Mouse (Mus musculus): ENCODE measurements at regions not wholly inside any gene's neighbourhood (a gene's known extent, or its start where the extent isn't known, plus 50 kb on each side); places are given as distances from the start of the nearest gene placed in this dataset.

DNA sequence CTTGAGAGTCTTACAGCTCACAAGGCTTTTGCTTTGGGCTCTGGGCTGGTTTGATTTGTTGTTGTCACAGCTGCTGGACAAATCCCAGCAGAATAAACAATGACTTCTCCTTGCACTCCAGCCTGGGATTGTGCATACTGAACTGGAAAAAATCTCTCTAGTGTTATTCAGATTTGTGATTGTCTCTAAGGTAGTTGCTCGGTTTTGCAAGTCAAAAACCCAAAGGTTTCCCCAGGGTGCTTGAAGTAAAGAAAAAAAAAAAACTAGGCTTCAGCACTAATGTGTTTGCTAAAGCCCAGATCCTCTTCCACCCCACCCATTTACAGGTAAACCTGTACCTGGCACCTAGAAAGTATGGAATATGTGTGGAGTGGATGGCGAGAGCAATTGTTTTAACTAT is 149.5 kb upstream of the Spef2 start:
- no peak for DNase-seq

GRCm38 (mm10) chr15:9893146-9893545 is 144.5 kb upstream of the Spef2 start:
- no peak for DNase-seq

DNA sequence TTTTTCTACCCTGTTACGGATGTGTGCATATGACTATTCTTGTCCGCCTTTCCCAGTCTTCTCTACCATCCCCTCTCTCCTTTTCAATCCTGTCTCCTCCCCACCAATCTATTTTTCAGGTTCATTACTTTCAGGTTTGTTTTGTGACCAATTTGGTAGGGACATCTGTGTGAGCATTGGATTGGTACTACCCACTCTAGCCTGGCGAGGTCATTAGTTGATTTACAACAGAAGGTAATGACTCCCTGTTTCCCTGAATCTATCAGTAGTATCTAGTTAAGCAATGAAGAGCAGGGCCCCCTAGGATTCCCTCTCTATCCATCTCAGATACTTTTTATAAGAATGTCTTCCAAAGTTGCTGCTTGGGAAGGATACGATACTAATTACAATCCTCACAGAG is 143.5 kb upstream of the Spef2 start:
- DNase-seq: no peak

DNA sequence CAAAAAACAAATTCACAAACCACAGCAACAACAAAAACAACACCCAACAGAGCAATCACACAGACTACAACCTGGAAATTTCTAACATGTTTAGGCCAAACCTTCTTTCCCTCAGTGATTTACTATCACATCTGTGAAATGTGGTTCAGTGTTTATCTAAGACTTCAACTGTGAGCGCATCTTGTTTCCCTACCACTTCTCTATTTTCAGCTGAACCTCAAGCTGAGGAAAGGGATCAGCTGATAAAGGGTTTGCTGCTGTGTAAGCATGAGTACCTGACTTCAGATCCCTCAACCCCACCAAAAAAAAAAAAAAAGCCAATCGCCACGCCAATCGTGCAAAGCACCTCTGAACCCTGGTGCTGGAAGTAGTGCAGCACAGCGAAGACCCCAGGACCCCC is 142.8 kb upstream of the Spef2 start:
- DNase-seq: no peak

GRCm38 (mm10) chr15:9875776-9876175 is 127.1 kb upstream of the Spef2 start:
- DNase-seq: no peak

GRCm38 (mm10) chr15:9870126-9870525 is 121.5 kb upstream of the Spef2 start:
- no peak for DNase-seq

DNA sequence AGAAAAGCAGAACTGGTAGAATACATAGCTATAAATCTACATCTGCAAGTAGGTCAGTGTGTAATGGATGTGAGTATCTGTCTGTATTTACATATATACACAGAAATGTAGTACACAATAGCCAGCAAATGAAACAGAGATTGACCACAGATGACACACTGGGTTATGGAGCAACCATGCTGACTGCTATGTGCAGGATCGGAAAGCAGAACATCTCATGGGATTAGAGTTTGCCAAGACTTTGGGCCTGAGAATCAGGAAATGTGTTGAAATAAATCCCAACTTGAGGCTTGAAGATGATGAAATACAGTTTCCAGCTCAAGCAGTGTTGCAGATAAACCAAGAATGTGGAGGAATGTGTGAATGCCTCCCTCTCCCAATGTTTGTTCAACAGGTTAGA is 116.1 kb upstream of the Spef2 start:
- DNase-seq: peak; percentile 29

- DNase-seq: no peak
Measured at GRCm38 (mm10) chr15:9861825-9862224, 113.2 kb upstream of the Spef2 start.

GRCm38 (mm10) chr15:9839681-9840080 is 91.0 kb upstream of the Spef2 start:
- no peak for DNase-seq

DNA sequence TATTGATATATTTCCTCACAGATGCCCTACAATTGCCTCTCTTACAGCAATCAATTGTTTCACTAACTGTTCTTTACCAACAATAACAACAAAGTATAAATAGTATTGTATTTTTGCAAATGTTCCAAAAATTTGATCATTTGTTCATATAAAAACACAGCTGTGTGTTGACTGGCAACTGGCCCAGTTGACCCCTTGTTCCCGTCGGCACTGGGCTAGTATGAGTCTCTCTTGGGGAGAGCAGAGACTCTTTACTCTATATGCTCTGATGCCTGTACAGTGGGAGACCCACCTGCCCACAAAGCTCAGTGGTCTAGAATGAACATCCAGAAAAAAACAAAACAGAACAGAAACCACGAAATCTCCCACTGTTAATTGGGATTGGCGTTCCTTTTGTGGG is 86.4 kb upstream of the Spef2 start:
- peak; percentile 5 for DNase-seq

DNA sequence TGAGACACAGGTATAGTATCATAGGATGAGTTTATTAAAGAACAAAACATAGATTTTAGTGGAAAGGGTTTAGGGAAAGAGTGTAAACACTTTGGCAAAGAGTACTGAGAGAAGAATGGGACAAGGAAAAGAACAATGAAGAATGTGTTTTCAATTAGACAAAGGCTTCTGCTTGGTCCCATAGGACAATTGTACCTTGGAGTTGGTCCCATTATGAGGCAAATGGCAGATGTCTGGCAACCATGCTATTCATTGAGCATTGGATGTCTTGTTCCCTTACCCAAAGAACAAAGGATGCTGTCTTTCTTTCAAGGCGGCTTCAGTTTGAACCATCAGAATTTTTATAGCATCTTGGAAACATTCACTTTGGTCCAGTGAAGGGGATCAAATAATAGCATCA is 55.8 kb upstream of the Spef2 start:
- no peak for DNase-seq

All from adrenal gland, postnatal 10 days (tissue).